Mouse (Mus musculus): Measurements from ENCODE around the gene BC049715. TPM values are rescaled to one million over a fixed set of nuclear protein-coding genes. Genes with fewer than 3 reads are reported as not detected.

Gene BC049715
- polyA plus RNA-seq (2017; shearing (Covaris generic)), result 3.0 TPM

GRCm38 (mm10) chr6:136827516-136827880 is at the start of gene BC049715:
Gene BC049715 (plus strand): TSS chr6:136827626.

GRCm38 (mm10) chr6:136781377-136781986 is 45.9 kb upstream of the BC049715 start, which contains the start of gene Gucy2c:
Gene Gucy2c (minus strand): TSS chr6:136781765.

DNA sequence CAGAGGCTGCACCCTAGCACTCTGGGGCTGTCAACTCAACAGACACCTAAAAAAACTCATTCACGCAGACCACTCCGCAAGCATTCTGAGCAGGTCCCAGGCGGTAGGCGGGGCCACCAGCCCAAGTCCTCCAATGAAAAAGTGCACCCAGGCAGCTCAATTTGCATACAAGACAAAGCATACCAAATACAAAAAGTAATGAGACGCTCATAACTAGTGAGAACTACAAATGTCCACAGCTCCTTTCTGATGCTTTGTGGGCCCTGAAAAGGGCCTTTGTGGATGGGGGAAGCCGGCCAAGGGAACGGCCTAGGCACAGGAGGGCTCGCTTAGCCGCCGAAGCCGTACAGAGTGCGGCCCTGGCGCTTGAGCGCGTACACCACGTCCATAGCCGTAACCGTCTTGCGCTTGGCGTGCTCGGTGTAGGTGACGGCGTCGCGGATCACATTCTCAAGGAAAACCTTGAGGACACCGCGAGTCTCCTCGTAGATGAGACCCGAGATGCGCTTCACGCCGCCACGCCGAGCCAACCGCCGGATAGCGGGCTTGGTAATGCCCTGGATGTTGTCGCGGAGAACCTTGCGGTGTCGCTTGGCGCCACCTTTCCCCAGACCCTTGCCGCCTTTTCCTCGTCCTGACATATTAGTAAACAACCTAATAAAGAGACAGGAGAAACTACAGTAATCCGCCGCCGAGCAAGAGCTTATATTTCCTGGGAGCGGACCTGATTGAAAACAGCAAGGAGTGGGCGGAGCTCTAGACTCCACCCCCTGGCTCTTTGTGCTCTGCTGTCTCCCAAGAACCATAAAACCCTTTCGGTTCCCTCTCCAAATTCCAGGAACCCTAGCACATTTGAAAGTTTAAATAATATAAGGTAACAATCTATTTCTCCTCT is 23.4 kb upstream of the BC049715 start, which contains the start of gene Hist4h4:
Hist4h4 (minus strand) TSS at position 677 of the 895 bp plus-strand sequence.

DNA sequence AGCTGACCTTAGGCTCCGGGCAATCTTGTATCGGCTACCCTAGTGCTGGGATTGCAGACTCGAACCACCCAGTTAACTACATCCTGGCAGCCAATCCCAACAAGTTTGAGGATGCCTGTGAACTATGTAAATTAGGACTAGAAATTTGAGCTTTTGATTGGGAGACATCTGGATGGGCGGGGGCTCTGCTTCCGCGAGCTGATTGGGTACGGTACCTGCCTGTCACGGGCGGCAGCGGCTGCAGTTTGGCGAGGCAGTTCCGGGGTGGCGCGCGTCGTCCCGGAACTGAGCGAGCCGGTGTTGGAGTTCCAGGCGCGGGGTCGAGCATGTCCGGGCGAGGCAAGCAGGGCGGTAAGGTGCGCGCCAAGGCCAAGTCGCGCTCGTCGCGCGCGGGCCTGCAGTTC is 19.4 kb upstream of the BC049715 start, which contains the start of gene H2afj:
H2afj (plus strand) TSS at position 231 of the 404 bp plus-strand sequence.

DNA sequence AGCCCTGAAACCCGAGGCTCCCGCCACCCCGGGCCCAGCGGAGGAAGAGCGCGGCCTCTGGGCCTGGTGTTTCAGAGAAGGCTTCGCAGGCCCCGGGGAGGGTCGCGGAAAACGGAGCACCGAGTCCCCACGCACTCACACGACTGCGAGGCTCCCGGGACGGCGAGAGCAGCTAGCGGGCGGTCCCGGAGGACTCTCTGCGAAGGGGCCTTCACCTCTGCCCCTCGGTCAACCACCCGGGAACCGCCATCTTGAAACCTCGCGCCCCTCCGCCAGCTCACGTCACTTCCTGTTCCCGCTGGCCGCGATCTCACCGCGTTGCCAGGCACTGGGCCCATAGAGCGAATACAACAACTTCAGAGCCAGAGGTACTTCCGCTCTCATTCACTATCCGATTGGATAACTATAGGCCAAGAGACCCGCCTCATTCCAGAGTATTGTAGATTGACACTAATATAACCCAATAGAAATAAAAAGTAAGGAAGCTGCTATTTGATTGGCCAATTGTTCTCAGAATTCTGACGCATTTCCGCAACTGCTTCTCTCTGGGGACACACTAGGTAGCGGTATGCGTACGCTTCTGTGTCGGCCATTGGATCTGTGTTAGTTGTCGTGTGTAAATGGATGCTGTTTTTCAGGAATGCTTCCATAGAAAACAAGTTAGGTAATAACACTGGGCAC is 595 bp downstream of the BC049715 start, which contains the start of gene Wbp11:
Wbp11 (minus strand) TSS at position 353 of the 681 bp plus-strand sequence.

DNA sequence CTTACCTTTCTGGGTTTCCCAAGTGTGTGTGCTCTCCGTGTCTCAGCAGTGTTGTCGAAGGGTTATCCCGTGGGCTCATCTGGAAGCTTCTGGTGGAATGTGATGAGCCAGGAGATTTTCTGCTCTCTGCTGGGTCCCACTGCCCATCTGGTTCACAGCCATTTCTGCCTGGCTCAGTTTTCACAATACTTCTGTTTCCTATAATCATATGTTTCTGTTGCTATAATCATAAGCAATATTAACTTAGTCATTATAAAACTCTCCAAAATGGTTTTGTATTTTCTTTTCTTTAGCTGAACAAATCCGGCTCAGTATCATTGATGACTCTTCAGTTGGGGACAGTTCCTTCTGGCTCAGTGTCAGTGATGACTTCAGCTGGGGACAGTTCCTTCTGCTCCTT is 7.9 kb downstream of the BC049715 start, which contains the start of gene Smco3:
Smco3 (minus strand) TSS at position 101 of the 400 bp plus-strand sequence.

DNA sequence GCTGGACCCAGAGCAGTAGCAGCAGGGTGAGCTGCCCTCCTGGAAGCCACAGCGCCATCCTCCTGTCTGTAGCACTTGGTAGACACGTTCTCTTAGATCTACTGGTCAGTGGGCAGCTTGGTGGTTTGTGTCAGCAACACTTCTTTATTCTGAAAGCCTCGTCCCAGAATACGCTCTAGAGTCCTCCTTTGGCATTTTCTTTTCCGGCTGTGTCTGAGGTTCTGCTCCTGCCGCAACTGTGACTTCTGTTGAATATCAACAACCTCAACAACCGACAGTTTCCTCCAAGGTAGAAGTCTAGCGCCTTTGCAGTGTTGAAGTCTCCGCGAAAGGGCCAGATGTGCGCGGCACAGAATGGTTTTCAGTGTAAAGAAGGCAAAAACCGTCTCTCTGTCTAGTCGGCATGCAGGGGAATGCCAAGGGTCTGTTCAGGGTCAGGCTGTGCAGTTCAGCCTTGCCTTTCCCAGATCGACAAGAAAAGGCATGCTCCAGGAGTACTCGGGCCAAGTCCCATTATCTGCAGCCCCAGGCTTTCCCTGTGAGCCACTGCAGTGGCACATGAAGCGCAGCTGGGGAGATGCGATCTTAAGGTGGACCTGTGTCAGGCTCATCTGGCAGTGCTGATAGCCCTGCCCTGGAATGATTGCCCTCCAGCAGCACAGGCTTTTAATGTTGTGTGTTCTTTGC is 29.9 kb downstream of the BC049715 start, which contains the start of gene Art4:
Art4 (minus strand) TSS at position 548 of the 687 bp plus-strand sequence.

DNA sequence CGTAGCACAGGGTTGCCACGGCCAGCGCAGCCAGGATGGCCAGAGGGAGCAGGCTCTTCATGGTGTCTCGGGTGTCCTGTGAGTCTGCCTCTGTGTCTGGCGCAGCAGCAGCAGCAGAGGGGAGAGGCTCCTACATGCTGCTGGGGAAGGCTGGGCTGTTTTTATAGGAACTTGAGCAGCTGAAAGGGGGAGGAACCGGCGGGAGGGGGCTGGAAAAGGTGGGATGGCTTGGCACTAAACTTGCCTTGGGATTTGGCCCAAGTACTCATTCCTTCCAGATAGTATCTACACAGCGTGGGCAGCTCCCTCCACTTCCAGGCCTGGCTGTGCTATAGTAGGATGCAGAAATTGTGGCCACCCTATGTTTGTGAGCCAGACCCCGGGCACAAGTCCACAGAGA is 48.2 kb downstream of the BC049715 start, which contains the start of gene Mgp:
Mgp (minus strand) TSS at position 154 of the 400 bp plus-strand sequence.

Other genes starting within 250 kb of the BC049715 start
- gene Plbd1, start 165.7 kb upstream of the BC049715 start, polyA plus RNA-seq (2017; shearing (Covaris generic)), result 0.49 TPM
- not detected for gene Gucy2c, start 45.9 kb upstream of the BC049715 start, polyA plus RNA-seq (2017; shearing (Covaris generic))
- 0.48 TPM for gene Hist4h4, start 23.2 kb upstream of the BC049715 start, polyA plus RNA-seq (2017; shearing (Covaris generic))
- 198 TPM for gene H2afj, start 19.4 kb upstream of the BC049715 start, polyA plus RNA-seq (2017; shearing (Covaris generic))
- gene Wbp11, start 607 bp downstream of the BC049715 start, polyA plus RNA-seq (2017; shearing (Covaris generic)), result 166 TPM
- gene Smco3, start 7.8 kb downstream of the BC049715 start, polyA plus RNA-seq (2017; shearing (Covaris generic)), result not detected
- 0.34 TPM for gene Art4, start 30.1 kb downstream of the BC049715 start, polyA plus RNA-seq (2017; shearing (Covaris generic))
- not detected for gene Mgp, start 48.2 kb downstream of the BC049715 start, polyA plus RNA-seq (2017; shearing (Covaris generic))
- not detected for gene Erp27, start 94.6 kb downstream of the BC049715 start, polyA plus RNA-seq (2017; shearing (Covaris generic))
- gene Pde6h, start 96.2 kb downstream of the BC049715 start, polyA plus RNA-seq (2017; shearing (Covaris generic)), result 0.38 TPM
- 1,465 TPM for gene Arhgdib, start 114.3 kb downstream of the BC049715 start, polyA plus RNA-seq (2017; shearing (Covaris generic))

All from effector memory CD4-positive, alpha-beta T cell, adult 7 months (primary cell).